In genomic region chr8:121904999-121905398, GRCm38 (mm10) we compare ENCODE assay signal across 9 mouse cellular contexts. TPM values are rescaled to one million over a fixed set of nuclear protein-coding genes. Genes with fewer than 3 reads are reported as not detected.
DNase-seq lines count a peak whose midpoint lies in the region; ATAC-seq and TF ChIP-seq lines count a peak whose summit lies in the region.
"Had no signal": no experiment of that assay in that cellular context is flagged by ENCODE, and none has a peak within 500 bp of the region (broad histone marks: within the 10 kb centered on the region; RNA-seq: fewer than 3 reads in every experiment).

No protein-coding gene starts in this region.

- no peaks in the 10 kb centered on the region for H3K36me3 ChIP-seq in liver, embryonic 11.5 days (ENCODE audit: control insufficient read depth, insufficient read depth, low read length)
- no peaks in the 10 kb centered on the region for H3K36me3 ChIP-seq in embryonic facial prominence, embryonic 14.5 days (ENCODE audit: control insufficient read depth, insufficient read depth, low read length)
- no peaks in the 10 kb centered on the region for H3K36me3 ChIP-seq in hindbrain, embryonic 14.5 days (replicated peaks; ENCODE audit: control insufficient read depth, insufficient read depth)
- no peaks in the 10 kb centered on the region for H3K36me3 ChIP-seq in neural tube, embryonic 13.5 days

- no peak for ATAC-seq in liver, embryonic 11.5 days (replicated peaks; ENCODE audit: low FRiP score)
- no peak for ATAC-seq in embryonic facial prominence, embryonic 14.5 days (ENCODE audit: low read depth)
- ATAC-seq in hindbrain, embryonic 14.5 days (ENCODE audit: low FRiP score): no peak
- no peak for ATAC-seq in neural tube, embryonic 13.5 days (ENCODE audit: low read depth)

- no peaks in the 10 kb centered on the region for H3K9me3 ChIP-seq in liver, embryonic 11.5 days (ENCODE audit: control insufficient read depth, low read length)
- H3K9me3 ChIP-seq in embryonic facial prominence, embryonic 14.5 days (ENCODE audit: control insufficient read depth, low read length): no peaks in the 10 kb centered on the region
- H3K9me3 ChIP-seq in hindbrain, embryonic 14.5 days (ENCODE audit: control insufficient read depth, low read length): no peaks in the 10 kb centered on the region
- no peaks in the 10 kb centered on the region for H3K9me3 ChIP-seq in neural tube, embryonic 13.5 days

- TF ChIP-seq CTCF in gastrocnemius, adult 2 months (IDR thresholded peaks at IDR 0.05): no peak

- peak overlapping the region; percentile 81 for H3K4me2 ChIP-seq in liver, embryonic 11.5 days
- H3K4me2 ChIP-seq in embryonic facial prominence, embryonic 14.5 days (ENCODE audit: low read depth, low read length): peak overlapping the region; percentile 68; the same call in 1 of the 2 replicates
- peak overlapping the region; percentile 78 for H3K4me2 ChIP-seq in hindbrain, embryonic 14.5 days (replicated peaks)
- peak overlapping the region; percentile 92 for H3K4me2 ChIP-seq in neural tube, embryonic 13.5 days

- peak overlapping the region; percentile 68 for H3K9ac ChIP-seq in liver, embryonic 11.5 days (ENCODE audit: low read depth, low read length)
- H3K9ac ChIP-seq in embryonic facial prominence, embryonic 14.5 days (ENCODE audit: low read depth, low read length): no peak overlapping the region; the same call in 1 of the 2 replicates
- peak overlapping the region; percentile 68 for H3K9ac ChIP-seq in hindbrain, embryonic 14.5 days
- H3K9ac ChIP-seq in neural tube, embryonic 13.5 days: peak overlapping the region; percentile 78

- 81% methylated on average over 9 of the region's 9 CpGs for whole genome bisulfite sequencing in liver, embryonic 11.5 days
- 81% methylated on average over 9 of the region's 9 CpGs for WGBS in embryonic facial prominence, embryonic 14.5 days
- 85% methylated on average over 9 of the region's 9 CpGs for WGBS in hindbrain, embryonic 14.5 days
- 82% methylated on average over 9 of the region's 9 CpGs for WGBS in neural tube, embryonic 13.5 days

- no peak overlapping the region for H3K27ac ChIP-seq in liver, embryonic 11.5 days (ENCODE audit: low read depth, low read length)
- H3K27ac ChIP-seq in embryonic facial prominence, embryonic 14.5 days (replicated peaks; ENCODE audit: low read depth, low read length): no peak overlapping the region
- no peak overlapping the region for H3K27ac ChIP-seq in hindbrain, embryonic 14.5 days
- H3K27ac ChIP-seq in neural tube, embryonic 13.5 days (replicated peaks): no peak overlapping the region
- no peak overlapping the region for H3K27ac ChIP-seq in gastrocnemius, adult 2 months

- intact Hi-C loops in gastrocnemius, adult 2 months (cut with DNase I): no loop called here

- peak overlapping the region; percentile 80 for H3K4me3 ChIP-seq in liver, embryonic 11.5 days (ENCODE audit: low read depth, low read length)
- H3K4me3 ChIP-seq in embryonic facial prominence, embryonic 14.5 days (ENCODE audit: low read depth, low read length): 0 out of 2 replicates have a peak overlapping the region, but pooled peaks have one; percentile 79
- peak overlapping the region; percentile 66 for H3K4me3 ChIP-seq in hindbrain, embryonic 14.5 days (replicated peaks; ENCODE audit: low read length)
- H3K4me3 ChIP-seq in neural tube, embryonic 13.5 days: peak overlapping the region; percentile 78
- no peak overlapping the region; the same call in 1 of the 2 replicates for H3K4me3 ChIP-seq in gastrocnemius, adult 2 months

- H3K4me1 ChIP-seq in liver, embryonic 11.5 days (replicated peaks; ENCODE audit: control insufficient read depth, insufficient read depth, low read length): peaks cover 65% of the 10 kb centered on the region
- H3K4me1 ChIP-seq in embryonic facial prominence, embryonic 14.5 days (ENCODE audit: control insufficient read depth, insufficient read depth, low read length): peaks cover 18% of the 10 kb centered on the region
- H3K4me1 ChIP-seq in hindbrain, embryonic 14.5 days (replicated peaks; ENCODE audit: control insufficient read depth, insufficient read depth, low read length): peaks cover 22% of the 10 kb centered on the region
- H3K4me1 ChIP-seq in neural tube, embryonic 13.5 days (replicated peaks): peaks cover 43% of the 10 kb centered on the region

- H3K27me3 ChIP-seq in liver, embryonic 11.5 days (replicated peaks; ENCODE audit: control insufficient read depth, insufficient read depth, low read length): no peaks in the 10 kb centered on the region
- no peaks in the 10 kb centered on the region; the same call in 1 of the 2 replicates for H3K27me3 ChIP-seq in embryonic facial prominence, embryonic 14.5 days (replicated peaks; ENCODE audit: control insufficient read depth, insufficient read depth, low read length)
- no peaks in the 10 kb centered on the region; the same call in 1 of the 2 replicates for H3K27me3 ChIP-seq in hindbrain, embryonic 14.5 days (ENCODE audit: control insufficient read depth, insufficient read depth, low read length)
- peaks cover 11% of the 10 kb centered on the region for H3K27me3 ChIP-seq in neural tube, embryonic 13.5 days

- no peak for DNase-seq in liver, embryonic 11.5 days (ENCODE audit: low spot score)
- no peak for DNase-seq in liver
- no peak for DNase-seq in embryonic facial prominence, embryonic 14.5 days (ENCODE audit: low spot score)
- DNase-seq in hindbrain, embryonic 14.5 days (ENCODE audit: low spot score): no peak
- DNase-seq in gastrocnemius, adult 2 months: no peak
- no peak for DNase-seq in frontal cortex, postnatal 36 days (ENCODE audit: low spot score in 2 of 2)
- DNase-seq: kidney, postnatal 10 days had no signal

RNA-seq across cellular contexts. Expression of gene Slc7a5, which starts 2.5 kb away (rescaled TPM):
- 58.2 and 61.5 TPM in 2 replicates for polyA plus RNA-seq in liver, embryonic 11.5 days (2014; fragmentation: Nextera tagmentation; extraction: Ambion mirVana)
- 28.8 and 29.6 TPM in 2 replicates for polyA plus RNA-seq in embryonic facial prominence, embryonic 14.5 days (2014; fragmentation: Nextera tagmentation; extraction: Ambion mirVana)
- polyA plus RNA-seq in hindbrain, embryonic 14.5 days (2014; fragmentation: Nextera tagmentation; extraction: Ambion mirVana): 57.3 and 65.0 TPM in 2 replicates
- polyA plus RNA-seq in neural tube, embryonic 13.5 days (2015; fragmentation: Nextera tagmentation; extraction: Ambion mirVana): 38.7 and 38.9 TPM in 2 replicates
- total RNA-seq in gastrocnemius, adult 2 months (2021): 1 to 10 TPM; 1.0 to 1.3 TPM

RNA-seq across cellular contexts. Expression of gene Car5a, which starts 39.7 kb away (rescaled TPM):
- polyA plus RNA-seq in liver, embryonic 11.5 days (2014; fragmentation: Nextera tagmentation; extraction: Ambion mirVana): 0.55 and 0.66 TPM in 2 replicates
- not detected in 2 replicates for polyA plus RNA-seq in embryonic facial prominence, embryonic 14.5 days (2014; fragmentation: Nextera tagmentation; extraction: Ambion mirVana)
- not detected in 2 replicates for polyA plus RNA-seq in hindbrain, embryonic 14.5 days (2014; fragmentation: Nextera tagmentation; extraction: Ambion mirVana)
- 0.23 and 0.31 TPM in 2 replicates for polyA plus RNA-seq in neural tube, embryonic 13.5 days (2015; fragmentation: Nextera tagmentation; extraction: Ambion mirVana)
- total RNA-seq in gastrocnemius, adult 2 months (2021): not detected
- total RNA-seq: adrenal gland, postnatal 36 days had no signal

RNA-seq across cellular contexts. Expression of gene Banp, which starts 44.6 kb away (rescaled TPM):
- polyA plus RNA-seq in liver, embryonic 11.5 days (2014; fragmentation: Nextera tagmentation; extraction: Ambion mirVana): 40.2 and 47.4 TPM in 2 replicates
- polyA plus RNA-seq in embryonic facial prominence, embryonic 14.5 days (2014; fragmentation: Nextera tagmentation; extraction: Ambion mirVana): 32.1 and 34.9 TPM in 2 replicates
- 37.8 and 50.5 TPM in 2 replicates for polyA plus RNA-seq in hindbrain, embryonic 14.5 days (2014; fragmentation: Nextera tagmentation; extraction: Ambion mirVana)
- 59.9 and 60.1 TPM in 2 replicates for polyA plus RNA-seq in neural tube, embryonic 13.5 days (2015; fragmentation: Nextera tagmentation; extraction: Ambion mirVana)
- 10 to 100 TPM in 1 of 2 experiments, 1 to 10 TPM in 1; 8.8 to 18.7 TPM for total RNA-seq in gastrocnemius, adult 2 months (2021)
